Mouse (Mus musculus): ENCODE measurements around the gene Sh3pxd2a.

The Sh3pxd2a gene

GRCm38 (mm10) chr19:47464304-47465241 lies at the start of gene Sh3pxd2a:
Sh3pxd2a (minus strand) TSS chr19:47464401.
- no peak for DNase-seq (ENCODE audit: low read depth, low spot score)

- no peak for DNase-seq (ENCODE audit: low read depth, low spot score)
Measured at GRCm38 (mm10) chr19:47513618-47513897, 49.4 kb upstream of the Sh3pxd2a start.

DNA sequence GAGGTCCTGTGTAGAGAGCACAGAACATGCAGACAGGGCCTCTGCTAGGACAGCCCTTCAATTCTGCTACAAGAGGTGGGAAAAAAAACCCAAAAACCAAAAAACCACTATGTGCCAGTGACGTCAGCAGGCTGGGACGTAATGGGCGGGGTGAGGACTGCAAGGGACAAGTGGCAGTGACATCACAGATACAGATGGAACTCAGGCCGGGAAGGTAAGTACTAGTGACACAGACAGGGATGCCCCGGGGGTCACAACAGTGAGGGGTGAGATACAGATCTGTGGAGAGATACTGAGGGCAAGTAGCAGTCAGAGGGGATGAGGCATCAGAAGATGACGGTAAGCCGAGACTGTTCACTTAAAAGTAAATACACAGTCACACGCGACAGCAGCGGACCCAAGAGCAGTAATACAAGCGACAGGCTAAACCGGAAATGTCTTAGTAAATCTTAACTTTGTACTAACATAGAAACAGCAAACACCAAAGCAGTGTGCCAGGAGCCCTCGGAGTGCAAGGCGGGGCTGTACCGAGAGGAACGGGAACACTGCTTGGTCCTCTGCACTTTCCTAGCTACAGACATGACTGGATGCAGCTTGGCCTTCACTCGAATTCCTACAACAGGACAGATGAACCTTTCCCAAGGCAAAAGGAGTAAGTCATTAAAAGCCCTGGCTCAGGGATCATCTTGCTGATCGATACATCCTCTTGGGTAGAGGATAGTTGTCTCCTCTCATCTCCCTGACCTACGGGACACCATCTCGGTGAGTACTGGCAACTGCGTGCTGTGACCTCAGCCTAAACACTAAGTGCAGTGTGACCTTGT lies 48.8 kb upstream of the Sh3pxd2a start:
- no peak for DNase-seq (ENCODE audit: low read depth, low spot score)

DNA sequence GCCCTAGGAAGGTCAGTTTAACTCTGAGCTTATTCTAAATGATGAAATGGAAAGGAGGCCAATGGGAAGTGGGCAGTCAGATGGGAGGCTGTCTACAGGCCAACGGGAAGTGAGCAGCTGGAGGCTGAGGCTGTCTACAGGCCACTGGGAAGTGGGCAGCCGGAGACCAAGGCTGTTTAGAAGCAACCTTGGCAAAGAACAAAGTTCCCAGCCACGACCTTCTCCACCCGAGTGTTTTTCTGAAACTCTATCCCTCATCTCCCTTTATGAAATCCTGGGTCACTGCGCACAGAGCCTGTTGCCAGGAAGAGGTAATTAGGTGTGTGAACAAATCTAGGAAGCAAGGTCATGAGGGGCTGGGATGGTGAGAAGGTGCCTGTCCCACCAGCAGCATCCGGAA lies 47.8 kb upstream of the Sh3pxd2a start:
- no peak for DNase-seq (ENCODE audit: low read depth, low spot score)

GRCm38 (mm10) chr19:47511294-47511675 lies 47.1 kb upstream of the Sh3pxd2a start:
- DNase-seq (ENCODE audit: low read depth, low spot score): no peak

DNA sequence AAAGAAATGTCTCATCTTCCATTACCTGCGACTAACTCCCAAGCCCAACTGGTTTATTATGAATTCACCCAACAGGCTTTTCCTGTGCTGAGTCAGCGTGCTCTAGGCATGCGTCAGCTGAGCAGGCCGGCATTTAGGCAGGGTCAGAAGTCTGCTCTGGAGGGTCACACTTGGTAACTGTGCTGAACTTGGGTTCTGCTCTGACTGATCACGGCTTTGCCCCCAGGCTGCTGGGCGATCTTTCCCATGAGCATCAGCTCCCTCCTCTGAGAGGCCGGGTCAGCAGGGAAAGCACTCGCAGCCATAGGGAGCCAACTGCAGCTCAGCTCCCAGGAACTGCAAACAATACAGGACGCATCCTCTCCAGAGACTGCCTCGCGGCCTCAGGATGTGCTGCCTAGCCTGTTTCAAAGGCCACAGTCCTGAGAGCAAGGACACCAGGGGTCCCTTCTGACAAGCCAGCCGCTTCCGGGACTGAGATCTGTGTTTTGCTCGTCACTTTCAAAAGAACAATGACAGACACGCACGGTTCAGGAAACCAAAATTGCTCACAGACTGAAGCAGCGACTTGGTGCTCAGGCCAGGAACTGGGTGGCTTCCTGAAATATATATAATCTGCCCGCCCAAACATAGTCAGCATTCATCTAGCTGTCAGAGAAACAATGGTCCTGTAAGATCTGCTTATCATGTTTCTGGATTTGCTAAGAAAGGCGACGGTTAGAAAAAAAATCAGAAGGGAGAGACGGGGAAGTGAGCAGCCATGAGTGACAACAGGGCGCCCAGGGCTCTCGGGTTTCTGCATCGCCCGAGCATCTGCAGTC lies 46.5 kb upstream of the Sh3pxd2a start:
- DNase-seq (ENCODE audit: low read depth, low spot score): no peak

- DNase-seq (ENCODE audit: low read depth, low spot score): no peak
Measured at GRCm38 (mm10) chr19:47510135-47510472, 45.9 kb upstream of the Sh3pxd2a start.

GRCm38 (mm10) chr19:47508771-47509281 lies 44.6 kb upstream of the Sh3pxd2a start:
- no peak for DNase-seq (ENCODE audit: low read depth, low spot score)

DNA sequence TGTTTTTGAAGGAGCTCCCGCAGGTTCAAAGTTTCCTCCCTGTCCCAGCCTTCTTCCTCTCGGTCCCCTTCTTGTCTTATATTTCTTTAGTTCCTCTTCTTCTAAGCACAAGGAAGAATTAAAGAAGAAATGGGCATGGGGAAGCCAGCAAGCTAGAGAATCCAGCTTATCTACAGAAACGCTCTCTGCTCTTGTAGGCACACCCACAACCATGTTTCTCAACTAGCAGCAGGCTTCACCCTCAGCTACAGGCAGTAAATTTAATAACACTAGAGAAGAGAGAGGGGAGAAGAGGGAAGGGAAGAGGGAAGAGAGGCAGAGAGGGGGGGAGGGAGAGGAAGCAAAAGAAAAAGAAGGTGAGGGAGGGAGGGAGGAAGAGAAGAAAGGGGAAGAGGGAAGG lies 44.0 kb upstream of the Sh3pxd2a start:
- no peak for DNase-seq (ENCODE audit: low read depth, low spot score)

GRCm38 (mm10) chr19:47507128-47508121 lies 43.2 kb upstream of the Sh3pxd2a start:
- DNase-seq (ENCODE audit: low read depth, low spot score): no peak

DNA sequence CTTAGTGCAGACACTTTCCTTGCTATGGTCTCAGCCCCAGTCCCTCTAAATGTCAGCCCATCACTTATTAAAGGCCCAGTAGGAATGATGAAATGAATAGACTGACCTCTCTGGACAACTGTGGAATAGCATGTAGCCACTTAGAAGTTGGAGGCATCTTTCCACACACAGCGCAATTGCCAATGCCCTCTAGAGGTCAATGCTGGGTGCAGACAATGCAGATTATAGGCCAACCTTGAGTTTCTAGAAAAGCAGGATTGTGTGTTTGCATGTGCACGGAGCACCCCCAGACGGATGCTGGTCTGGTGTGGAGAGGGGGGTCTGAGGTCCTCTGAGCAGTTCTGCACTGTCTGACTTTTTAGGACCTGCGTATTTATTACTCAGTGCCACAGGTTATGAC lies 39.4 kb upstream of the Sh3pxd2a start:
- no peak for DNase-seq (ENCODE audit: low read depth, low spot score)

GRCm38 (mm10) chr19:47502563-47502962 lies 38.4 kb upstream of the Sh3pxd2a start:
- DNase-seq (ENCODE audit: low read depth, low spot score): no peak

- DNase-seq (ENCODE audit: low read depth, low spot score): no peak
Measured at GRCm38 (mm10) chr19:47500389-47501011, 36.3 kb upstream of the Sh3pxd2a start.

DNA sequence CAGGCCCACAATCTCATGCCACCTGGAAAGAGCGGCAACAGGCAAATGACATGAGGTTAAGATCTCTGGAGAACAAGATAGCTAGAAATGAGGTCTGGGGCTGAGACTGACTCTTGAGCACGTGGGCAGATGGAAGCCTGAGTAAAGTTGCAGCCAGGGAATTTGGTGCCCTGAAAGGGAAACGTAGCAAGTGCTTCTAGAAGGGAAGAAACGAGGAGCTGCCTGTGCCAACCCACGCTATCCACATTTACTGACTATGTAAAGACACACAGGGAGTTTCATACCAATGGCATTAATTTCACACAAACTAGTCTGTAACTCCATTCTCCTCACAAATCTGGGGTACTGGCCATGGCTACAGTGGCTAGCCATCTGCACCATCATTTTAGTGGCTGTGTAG lies 35.6 kb upstream of the Sh3pxd2a start:
- DNase-seq (ENCODE audit: low read depth, low spot score): no peak

DNA sequence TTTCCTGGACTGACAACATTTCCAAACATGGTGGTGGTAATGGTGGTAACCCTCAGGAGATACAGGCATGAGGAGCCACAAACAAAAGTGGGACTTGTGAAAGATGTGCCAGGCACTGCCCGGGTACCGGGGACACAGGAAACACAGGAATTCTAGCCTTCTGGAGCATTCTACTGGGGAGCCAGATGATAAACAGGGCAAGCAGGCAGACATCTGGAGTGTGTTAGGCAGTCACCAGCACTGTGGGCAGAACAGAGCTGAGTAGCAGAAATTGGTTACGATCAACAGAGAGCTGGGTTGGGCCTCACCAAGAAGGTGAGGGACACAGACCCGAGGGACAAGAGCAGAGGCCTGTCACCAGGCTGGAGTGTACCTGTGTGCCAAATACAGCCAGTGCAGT lies 34.7 kb upstream of the Sh3pxd2a start:
- no peak for DNase-seq (ENCODE audit: low read depth, low spot score)

DNA sequence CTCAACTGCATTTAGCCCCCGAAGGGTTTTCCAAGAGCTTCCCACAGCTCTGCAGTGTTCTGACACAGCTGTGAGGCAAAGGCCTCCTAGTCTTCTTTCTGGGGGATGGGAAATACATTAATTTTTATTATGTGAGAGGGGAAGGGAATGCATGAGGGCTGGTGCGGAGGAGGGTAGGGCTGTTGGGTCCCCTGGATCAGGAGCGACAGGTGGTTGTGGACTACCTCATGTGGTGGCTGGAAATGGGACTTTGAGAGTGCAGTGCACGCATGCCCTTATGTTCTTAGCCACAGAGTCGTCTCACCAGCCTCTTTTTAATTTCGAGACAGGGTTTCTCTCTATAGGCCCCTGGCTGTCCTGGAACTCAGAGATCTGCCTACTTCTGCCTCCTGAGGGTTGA lies 33.5 kb upstream of the Sh3pxd2a start:
- no peak for DNase-seq (ENCODE audit: low read depth, low spot score)

GRCm38 (mm10) chr19:47497313-47497712 lies 33.1 kb upstream of the Sh3pxd2a start:
- no peak for DNase-seq (ENCODE audit: low read depth, low spot score)

DNA sequence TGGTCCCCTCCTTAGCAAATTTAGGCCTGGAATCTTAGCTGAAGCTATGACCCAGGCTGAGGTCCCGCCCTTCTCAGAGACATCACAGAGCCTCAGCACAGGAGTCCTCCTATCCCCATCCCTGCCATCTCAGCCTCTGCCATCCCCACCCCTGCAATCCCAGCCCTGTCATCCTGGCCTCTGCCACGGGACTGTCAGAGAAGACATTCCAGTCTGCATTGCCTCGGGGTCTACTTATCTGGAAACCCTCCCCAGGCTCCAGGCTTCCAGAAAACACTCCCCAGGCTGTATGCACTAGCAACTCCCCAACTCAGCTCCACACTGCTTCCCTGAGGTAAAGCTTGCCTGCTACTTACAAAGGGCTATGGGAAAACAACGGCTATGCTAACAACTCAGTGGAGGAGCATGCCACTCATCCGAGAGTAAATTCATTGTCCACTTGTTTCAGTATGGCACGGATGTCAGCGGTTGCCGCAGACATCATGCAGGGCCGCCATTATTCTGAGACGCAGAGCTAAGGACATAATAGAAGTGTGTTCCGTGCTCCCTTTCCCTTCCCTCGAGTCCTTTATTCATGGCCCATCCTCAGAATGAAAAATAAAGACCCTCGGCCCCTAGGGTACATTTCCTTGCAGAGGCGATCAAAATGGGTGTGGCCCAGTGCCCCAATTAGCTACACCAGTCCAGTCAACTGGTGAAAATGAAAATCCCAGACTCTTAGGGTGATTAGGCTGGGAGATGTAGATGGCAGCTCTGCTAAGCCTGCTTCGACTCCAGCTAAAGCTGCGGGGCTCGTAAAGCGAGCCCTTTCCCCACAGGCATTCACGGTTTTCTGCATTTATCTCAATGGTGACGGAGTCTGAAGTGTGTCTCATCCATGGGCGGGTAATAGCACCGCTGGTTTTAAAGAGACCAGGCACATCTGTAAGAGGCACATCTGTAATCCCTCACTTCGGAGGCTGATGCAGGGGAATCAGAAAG lies 29.1 kb upstream of the Sh3pxd2a start:
- DNase-seq (ENCODE audit: low read depth, low spot score): no peak

DNA sequence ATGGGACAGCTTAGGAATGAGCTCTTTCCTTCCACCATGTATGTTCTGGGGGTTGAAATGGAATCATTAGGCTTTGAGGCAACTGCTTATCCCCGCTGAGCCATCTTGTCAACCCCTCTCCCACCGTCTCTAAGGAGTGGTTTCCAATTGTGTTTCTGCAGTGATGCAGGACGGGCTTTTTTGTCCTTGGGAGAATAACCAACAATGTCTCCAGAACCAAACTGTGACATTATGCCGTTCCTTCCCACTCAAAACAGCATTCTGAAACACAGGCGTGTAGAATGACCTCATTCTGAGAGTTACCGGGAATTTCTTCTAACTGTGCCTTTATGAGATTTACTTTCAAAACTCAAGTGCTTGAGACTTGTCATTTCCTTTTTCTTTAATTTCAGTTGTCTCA lies 28.2 kb upstream of the Sh3pxd2a start:
- no peak for DNase-seq (ENCODE audit: low read depth, low spot score)
